Mouse (Mus musculus) limb, embryonic 14.5 days (tissue): ENCODE measurements at regions not wholly inside any gene's neighbourhood (a gene's known extent, or its start where the extent isn't known, plus 50 kb on each side); places are given as distances from the start of the nearest gene placed in this dataset.

Experiments
- ATAC-seq: fragments of 200-750 bp; cut with Nextera tagmentation; 2 replicates; pipeline ENCODE4 v1.8.0; 2017; ENCODE audit warnings: low read depth, moderate number of reproducible peaks, moderate TSS enrichment; ENCODE audit not compliant: low FRiP score
- DNase-seq: peaks from one replicate; pipeline ENCODE4 v3.0.0-alpha.2; 2015; ENCODE audit warnings: low spot score
- H3K27ac ChIP-seq: fragments of 300-500 bp; sonication (generic); replicated peaks from 2 replicates; pipeline ENCODE4 v1.5.1; 2014; ENCODE audit warnings: low read depth, mild to moderate bottlenecking, low read length, moderate library complexity, mixed read lengths
- H3K27me3 ChIP-seq: fragments of 300-500 bp; sonication (generic); 2 replicates; pipeline ENCODE4 v1.6.1; 2014; ENCODE audit warnings: low read length, mixed read lengths; ENCODE audit not compliant: control insufficient read depth, insufficient read depth
- H3K36me3 ChIP-seq: fragments of 300-500 bp; sonication (generic); 2 replicates; pipeline ENCODE4 v1.6.1; 2014; ENCODE audit warnings: mild to moderate bottlenecking, low read length, moderate library complexity, mixed read lengths; ENCODE audit not compliant: control insufficient read depth, insufficient read depth
- H3K4me1 ChIP-seq: fragments of 300-500 bp; sonication (generic); 2 replicates; pipeline ENCODE4 v1.6.1; 2014; ENCODE audit warnings: antibody characterized with exemption, low read length, mixed read lengths; ENCODE audit not compliant: control insufficient read depth, insufficient read depth
- H3K4me2 ChIP-seq: fragments of 300-500 bp; sonication (generic); replicated peaks from 2 replicates; pipeline ENCODE4 v1.6.1; 2014; ENCODE audit warnings: low read depth, mild to moderate bottlenecking, low read length, moderate library complexity; ENCODE audit not compliant: severe bottlenecking
- H3K4me3 ChIP-seq: fragments of 300-500 bp; sonication (generic); replicated peaks from 2 replicates; pipeline ENCODE4 v1.5.1; 2014; ENCODE audit warnings: low read length
- H3K9ac ChIP-seq: fragments of 300-500 bp; sonication (generic); 2 replicates; pipeline ENCODE4 v1.6.1; 2014; ENCODE audit warnings: mild to moderate bottlenecking, low read depth, low read length, moderate library complexity; ENCODE audit not compliant: severe bottlenecking
- H3K9me3 ChIP-seq: fragments of 300-500 bp; sonication (generic); 2 replicates; pipeline ENCODE4 v1.6.1; 2016; ENCODE audit warnings: low read length; ENCODE audit not compliant: control insufficient read depth
- POLR2A ChIP-seq: fragments of 200-500 bp; IDR thresholded peaks from 2 replicates; pipeline ENCODE4 v1.8.0; 2012; ENCODE audit warnings: inconsistent platforms, mild to moderate bottlenecking, moderate library complexity, borderline replicate concordance; ENCODE audit not compliant: insufficient read depth, insufficient read length; ENCODE audit errors: extremely low read depth
- WGBS: fragments of 180-500 bp; shearing (Covaris S2); extraction: QIAGEN DNeasy Blood & Tissue Kit; methylation state at CpG from one replicate; pipeline ENCODE4 v1.1.7; 2014; 5-methylcytosine and 5-hydroxymethylcytosine counted together

DNA sequence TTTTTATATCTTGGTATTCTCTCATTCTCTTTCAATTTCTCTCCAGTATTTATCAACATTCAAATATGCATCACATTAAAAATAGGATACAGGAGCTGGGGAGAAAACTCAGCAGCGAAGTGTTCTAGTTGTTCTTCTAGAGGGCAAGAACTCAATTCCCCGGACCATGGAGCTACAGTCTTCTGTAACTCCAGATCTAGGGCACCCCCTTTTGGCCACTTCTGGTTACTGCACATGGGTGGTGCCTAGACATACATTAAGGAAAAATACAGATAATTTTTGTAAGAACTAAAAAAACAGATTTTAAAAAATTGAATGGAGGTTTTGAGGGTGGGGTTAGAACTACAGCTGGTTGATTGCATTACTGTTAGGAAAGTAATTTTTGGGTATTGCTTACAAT lies 80.5 kb upstream of the Plppr5 start:
- 0 out of 2 replicates have a peak, but pooled peaks cover 7% of the 10 kb centered on the region for H3K9me3 ChIP-seq
- H3K9ac ChIP-seq = no peak overlapping the region
- no peak for ATAC-seq
- 64% methylated on average over 2 of the region's 2 CpGs for WGBS
- no peaks in the 10 kb centered on the region for H3K36me3 ChIP-seq
- no peak for TF ChIP-seq POLR2A
- H3K27ac ChIP-seq = no peak overlapping the region
- no peaks in the 10 kb centered on the region for H3K27me3 ChIP-seq
- DNase-seq = peak; percentile 17
- no peak overlapping the region for H3K4me2 ChIP-seq
- no peak overlapping the region for H3K4me3 ChIP-seq
- H3K4me1 ChIP-seq = no peaks in the 10 kb centered on the region

DNA sequence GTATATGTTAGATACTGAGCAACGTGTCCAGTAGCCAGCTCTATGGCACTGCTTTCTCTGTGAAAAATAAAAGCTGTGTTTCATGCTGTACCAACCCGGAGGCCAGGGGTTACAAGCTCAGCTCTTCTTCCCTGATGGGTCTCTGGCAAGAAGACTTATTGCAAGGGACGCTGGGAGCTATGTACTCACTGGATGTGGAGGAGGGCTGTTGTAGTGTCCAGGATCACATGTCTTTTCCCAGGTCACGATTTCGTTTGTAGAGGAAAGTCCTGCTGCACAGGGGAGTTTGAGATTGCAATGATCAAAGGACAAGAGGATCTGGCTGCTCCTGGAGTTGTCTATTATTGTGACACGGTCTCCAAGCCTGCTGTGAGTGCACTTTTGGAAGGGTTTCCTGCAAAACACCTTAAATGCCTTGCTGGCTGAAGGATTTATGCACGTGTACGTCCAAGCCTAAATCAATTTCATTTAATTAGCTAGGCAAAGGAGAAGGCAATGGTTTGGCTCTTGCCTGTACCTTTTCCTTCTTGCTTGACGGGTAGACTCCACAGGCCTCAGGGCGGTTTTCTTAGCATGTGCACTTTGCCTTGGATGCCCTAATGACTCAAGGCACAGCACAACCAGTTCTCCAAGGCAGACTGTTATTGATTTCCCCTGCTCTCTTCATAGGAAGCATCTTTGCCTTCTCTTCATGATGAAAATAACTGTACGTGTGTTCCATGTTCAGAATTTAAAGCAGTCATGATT lies 87.2 kb upstream of the Plppr5 start:
- Histone ChIP-seq H3K4me2 (no peak overlapping the region), H3K4me1 (no peaks in the 10 kb centered on the region), H3K9me3 (0 out of 2 replicates have a peak, but pooled peaks cover 7% of the 10 kb centered on the region), H3K4me3 (no peak overlapping the region), H3K36me3 (no peaks in the 10 kb centered on the region), H3K27me3 (no peaks in the 10 kb centered on the region), H3K9ac (no peak overlapping the region), H3K27ac (no peak overlapping the region)
- DNase-seq (no peak), ATAC-seq (no peak)
- TF ChIP-seq POLR2A = no peak
- 52% methylated on average over 11 of the region's 11 CpGs for WGBS

- H3K9ac ChIP-seq = no peak overlapping the region
- no peak overlapping the region for H3K4me2 ChIP-seq
- no peak overlapping the region for H3K4me3 ChIP-seq
- no peaks in the 10 kb centered on the region for H3K36me3 ChIP-seq
- no peak for TF ChIP-seq POLR2A
- no peak overlapping the region for H3K27ac ChIP-seq
- DNase-seq (no peak), ATAC-seq (no peak)
- H3K4me1 ChIP-seq = no peaks in the 10 kb centered on the region
- 81% methylated on average over 2 of the region's 2 CpGs for WGBS
- H3K9me3 ChIP-seq = 0 out of 2 replicates have a peak, but pooled peaks cover 7% of the 10 kb centered on the region
- H3K27me3 ChIP-seq = no peaks in the 10 kb centered on the region
These were observed 88.3 kb upstream of the Plppr5 start for GRCm38 (mm10) chr3:117486351-117486750.

GRCm38 (mm10) chr3:117480131-117480530 lies 94.5 kb upstream of the Plppr5 start:
- no peak for TF ChIP-seq POLR2A
- WGBS = 78% methylated on average over 3 of the region's 3 CpGs
- no peak overlapping the region for H3K4me2 ChIP-seq
- no peaks in the 10 kb centered on the region for H3K27me3 ChIP-seq
- DNase-seq (no peak), ATAC-seq (no peak)
- no peak overlapping the region for H3K4me3 ChIP-seq
- H3K27ac ChIP-seq = no peak overlapping the region
- no peaks in the 10 kb centered on the region for H3K36me3 ChIP-seq
- no peaks in the 10 kb centered on the region for H3K9me3 ChIP-seq
- no peak overlapping the region for H3K9ac ChIP-seq
- no peaks in the 10 kb centered on the region for H3K4me1 ChIP-seq

- H3K9ac ChIP-seq = no peak overlapping the region
- TF ChIP-seq POLR2A = no peak
- H3K4me3 ChIP-seq = no peak overlapping the region
- no peaks in the 10 kb centered on the region for H3K9me3 ChIP-seq
- WGBS = 82% methylated on average over 2 of the region's 2 CpGs
- H3K27me3 ChIP-seq = no peaks in the 10 kb centered on the region
- no peaks in the 10 kb centered on the region for H3K4me1 ChIP-seq
- DNase-seq (no peak), ATAC-seq (no peak)
- H3K4me2 ChIP-seq = no peak overlapping the region
- no peaks in the 10 kb centered on the region for H3K36me3 ChIP-seq
- H3K27ac ChIP-seq = no peak overlapping the region
These were observed 98.8 kb upstream of the Plppr4 start for GRCm38 (mm10) chr3:117459507-117459906.

DNA sequence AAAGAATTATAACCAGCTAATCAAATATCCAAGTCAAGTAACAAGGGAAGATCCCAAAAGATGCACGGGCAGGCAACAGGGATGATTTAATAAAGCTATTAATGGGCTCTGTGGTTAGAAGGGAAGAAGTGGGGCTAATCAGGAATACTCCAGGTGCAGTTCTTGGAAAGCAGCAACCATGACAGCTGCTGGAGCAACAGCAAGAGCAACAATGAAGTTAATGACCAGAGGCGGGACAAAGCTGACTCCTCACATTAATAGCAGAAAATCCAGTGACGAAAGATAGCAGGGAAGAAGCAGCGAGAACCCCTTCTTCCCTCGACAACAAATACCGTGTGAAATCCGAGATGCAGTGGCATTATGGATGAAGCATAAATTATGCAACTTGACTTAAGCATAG lies 89.9 kb upstream of the Plppr4 start:
- Histone ChIP-seq H3K4me2 (no peak overlapping the region), H3K4me1 (no peaks in the 10 kb centered on the region), H3K36me3 (no peaks in the 10 kb centered on the region), H3K9ac (no peak overlapping the region), H3K27ac (no peak overlapping the region), H3K9me3 (no peaks in the 10 kb centered on the region), H3K4me3 (no peak overlapping the region), H3K27me3 (no peaks in the 10 kb centered on the region)
- WGBS = 74% methylated on average over 7 of the region's 7 CpGs
- no peak for DNase-seq
- TF ChIP-seq POLR2A = no peak
- no peak for ATAC-seq
